In genomic region chr3:96051839-96052238, GRCm38 (mm10) we compare ENCODE assay signal across 9 mouse cellular contexts. TPM values are rescaled to one million over a fixed set of nuclear protein-coding genes. Genes with fewer than 3 reads are reported as not detected.
DNase-seq lines count a peak whose midpoint lies in the region; ATAC-seq lines count a peak whose summit lies in the region.
"Had no signal": no experiment of that assay in that cellular context is flagged by ENCODE, and none has a peak within 500 bp of the region (broad histone marks: within the 10 kb centered on the region; RNA-seq: fewer than 3 reads in every experiment).

No protein-coding gene starts in this region.

- WGBS in heart, embryonic 11.5 days (ENCODE audit: insufficient replicate concordance), result 51% methylated on average over 2 of the region's 2 CpGs
- WGBS in forebrain, embryonic 12.5 days, result 44% methylated on average over 2 of the region's 2 CpGs

- ATAC-seq in heart, embryonic 11.5 days (replicated peaks; ENCODE audit: insufficient number of reproducible peaks, low FRiP score, low TSS enrichment), result no peak
- ATAC-seq in inflammation-experienced regulatory T-cells, adult 6 months, result peak; percentile 75
- no peak for ATAC-seq in forebrain, embryonic 12.5 days (ENCODE audit: low FRiP score)

- H3K4me1 ChIP-seq in heart, embryonic 11.5 days (ENCODE audit: control insufficient read depth, insufficient read depth, low read length), result 0 out of 2 replicates have a peak, but pooled peaks cover 2% of the 10 kb centered on the region
- peaks cover 6% of the 10 kb centered on the region; the same call in 1 of the 2 replicates for H3K4me1 ChIP-seq in forebrain, embryonic 12.5 days

- no peaks in the 10 kb centered on the region for H3K9me3 ChIP-seq in heart, embryonic 11.5 days (replicated peaks; ENCODE audit: control insufficient read depth, low read length)
- H3K9me3 ChIP-seq in forebrain, embryonic 12.5 days, result no peaks in the 10 kb centered on the region
- H3K9me3 ChIP-seq: embryonic facial prominence, embryonic 12.5 days had no signal

- no peaks in the 10 kb centered on the region for H3K36me3 ChIP-seq in heart, embryonic 11.5 days (ENCODE audit: control insufficient read depth, insufficient read depth, low read length)
- H3K36me3 ChIP-seq in forebrain, embryonic 12.5 days (replicated peaks), result peaks cover 9% of the 10 kb centered on the region; the same call in 1 of the 2 replicates

- H3K4me3 ChIP-seq in heart, embryonic 11.5 days (ENCODE audit: low read depth, low read length), result no peak overlapping the region
- no peak overlapping the region for H3K4me3 ChIP-seq in forebrain, embryonic 12.5 days (replicated peaks)
- H3K4me3 ChIP-seq: embryonic facial prominence, embryonic 12.5 days had no signal

- H3K9ac ChIP-seq in heart, embryonic 11.5 days (ENCODE audit: low read depth, low read length), result no peak overlapping the region
- no peak overlapping the region for H3K9ac ChIP-seq in forebrain, embryonic 12.5 days
- H3K9ac ChIP-seq: embryonic facial prominence, embryonic 12.5 days had no signal

- DNase-seq in heart, adult 18-20 months, result peak; percentile 49 to 76
- peak; percentile 28 for DNase-seq in 3134 (ENCODE audit: extremely low read depth, insufficient read length, low spot score)
- DNase-seq in MN1 (ENCODE audit: low spot score), result peak; percentile 80
- DNase-seq in cerebellum, postnatal 36 days, result peak; percentile 31 to 60
- DNase-seq in thymus, postnatal 0 days (ENCODE audit: low spot score), result peak; percentile 74

- H3K27ac ChIP-seq in heart, embryonic 11.5 days (ENCODE audit: low read depth, low read length), result no peak overlapping the region
- H3K27ac ChIP-seq in forebrain, embryonic 12.5 days, result no peak overlapping the region
- H3K27ac ChIP-seq: embryonic facial prominence, embryonic 12.5 days had no signal

- no peak overlapping the region for H3K4me2 ChIP-seq in heart, embryonic 11.5 days
- H3K4me2 ChIP-seq in forebrain, embryonic 12.5 days, result no peak overlapping the region
- H3K4me2 ChIP-seq: embryonic facial prominence, embryonic 12.5 days had no signal

- no peaks in the 10 kb centered on the region for H3K27me3 ChIP-seq in heart, embryonic 11.5 days (ENCODE audit: control insufficient read depth, insufficient read depth, low read length)
- H3K27me3 ChIP-seq in forebrain, embryonic 12.5 days, result no peaks in the 10 kb centered on the region
- H3K27me3 ChIP-seq: embryonic facial prominence, embryonic 12.5 days had no signal

RNA-seq across cellular contexts. Expression of gene Vps45, which starts 6.4 kb away (rescaled TPM):
- total RNA-seq in heart, adult 18-20 months (2021), result 10 to 100 TPM; 22.5 to 27.1 TPM
- polyA plus RNA-seq in heart, embryonic 11.5 days (2014; fragmentation: Nextera tagmentation; extraction: Ambion mirVana), result 20.4 and 23.9 TPM in 2 replicates
- polyA plus RNA-seq in inflammation-experienced regulatory T-cells, adult 6 months (2017; shearing (Covaris generic)), result 10 to 100 TPM; 21.2 to 23.9 (median 23.9) TPM
- polyA plus RNA-seq in thymus, postnatal 0 days (2015; fragmentation: Nextera tagmentation; extraction: Ambion mirVana), result 58.7 and 61.6 TPM in 2 replicates
- polyA plus RNA-seq in forebrain, embryonic 12.5 days (2016; fragmentation: Nextera tagmentation; extraction: Ambion mirVana), result 39.2 and 47.0 TPM in 2 replicates

RNA-seq across cellular contexts. Expression of gene Otud7b, which starts 52.5 kb away (rescaled TPM):
- 10 to 100 TPM; 50.3 to 57.4 TPM for total RNA-seq in heart, adult 18-20 months (2021)
- 8.7 and 9.3 TPM in 2 replicates for polyA plus RNA-seq in heart, embryonic 11.5 days (2014; fragmentation: Nextera tagmentation; extraction: Ambion mirVana)
- 10 to 100 TPM in 1 of 3 experiments, 1 to 10 TPM in 2; 7.4 to 13.1 (median 9.9) TPM for polyA plus RNA-seq in inflammation-experienced regulatory T-cells, adult 6 months (2017; shearing (Covaris generic))
- polyA plus RNA-seq in thymus, postnatal 0 days (2015; fragmentation: Nextera tagmentation; extraction: Ambion mirVana), result 12.2 and 17.7 TPM in 2 replicates
- 14.0 and 15.5 TPM in 2 replicates for polyA plus RNA-seq in forebrain, embryonic 12.5 days (2016; fragmentation: Nextera tagmentation; extraction: Ambion mirVana)

RNA-seq across cellular contexts. Expression of gene Plekho1, which starts 56.0 kb away (rescaled TPM):
- total RNA-seq in heart, adult 18-20 months (2021), result 10 to 100 TPM; 64.7 to 68.2 TPM
- polyA plus RNA-seq in heart, embryonic 11.5 days (2014; fragmentation: Nextera tagmentation; extraction: Ambion mirVana), result 69.5 and 82.2 TPM in 2 replicates
- 10 to 100 TPM; 10.3 to 27.1 (median 15.9) TPM for polyA plus RNA-seq in inflammation-experienced regulatory T-cells, adult 6 months (2017; shearing (Covaris generic))
- 36.8 and 37.0 TPM in 2 replicates for polyA plus RNA-seq in thymus, postnatal 0 days (2015; fragmentation: Nextera tagmentation; extraction: Ambion mirVana)
- 91.3 and 95.1 TPM in 2 replicates for polyA plus RNA-seq in forebrain, embryonic 12.5 days (2016; fragmentation: Nextera tagmentation; extraction: Ambion mirVana)

Comparison
In these comparisons a context has a peak if more than half of its experiments do, and no peak if none do; other contexts are left out.
1. DNase-seq: peak in every context shown above with its lines; median percentile 80 in MN1; 74 in thymus, postnatal 0 days; 62 in heart, adult 18-20 months; 46 in cerebellum, postnatal 36 days; 28 in 3134.